Comparison of ENCODE assay signal across 15 mouse cellular contexts in the genomic region with DNA sequence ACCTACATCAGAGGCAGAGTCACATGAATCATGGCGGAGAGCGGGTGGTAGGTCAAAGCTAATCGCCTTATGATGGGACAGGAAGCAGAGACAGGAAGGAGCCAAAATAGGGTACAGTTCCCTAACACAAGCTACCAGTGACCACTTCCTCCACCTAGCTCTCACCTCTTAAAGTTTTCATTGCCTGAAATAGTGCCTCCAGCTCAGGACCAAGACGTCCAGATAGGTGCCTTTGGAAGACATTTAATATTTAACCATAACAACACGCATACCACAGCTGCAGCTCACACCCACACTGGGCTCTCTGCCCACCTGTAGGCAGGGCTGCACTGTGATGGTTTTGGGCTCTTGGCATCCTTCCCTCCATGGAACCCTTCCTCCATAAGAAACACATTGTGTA. TPM values are rescaled to one million over a fixed set of nuclear protein-coding genes. Genes with fewer than 3 reads are reported as not detected.
DNase-seq lines count a peak whose midpoint lies in the region; ATAC-seq lines count a peak whose summit lies in the region.
"Had no signal": no experiment of that assay in that cellular context is flagged by ENCODE, and none has a peak within 500 bp of the region (broad histone marks: within the 10 kb centered on the region; RNA-seq: fewer than 3 reads in every experiment).

No protein-coding gene starts in this region.

- no peak overlapping the region for H3K4me2 ChIP-seq in lung, embryonic 16.5 days (ENCODE audit: low read depth, low read length)
- H3K4me2 ChIP-seq in midbrain, embryonic 13.5 days (replicated peaks): no peak overlapping the region
- H3K4me2 ChIP-seq: liver, embryonic 12.5 days; midbrain, embryonic 11.5 days had no signal

- no peaks in the 10 kb centered on the region; the same call in 1 of the 2 replicates for H3K4me1 ChIP-seq in lung, embryonic 16.5 days (replicated peaks; ENCODE audit: control insufficient read depth, insufficient read depth, low read length)
- H3K4me1 ChIP-seq in midbrain, embryonic 13.5 days (replicated peaks): no peaks in the 10 kb centered on the region
- H3K4me1 ChIP-seq: forebrain, embryonic 10.5 days had no signal

- no peak overlapping the region for H3K27ac ChIP-seq in lung, embryonic 16.5 days (ENCODE audit: low read length)
- no peak overlapping the region for H3K27ac ChIP-seq in midbrain, embryonic 13.5 days
- H3K27ac ChIP-seq: forebrain, embryonic 10.5 days; left cerebral cortex, adult 2 months; liver, embryonic 12.5 days had no signal

- peak; percentile 41; the same call in 1 of the 2 replicates for ATAC-seq in lung, embryonic 16.5 days (ENCODE audit: low read depth)
- ATAC-seq in midbrain, embryonic 13.5 days: no peak
- ATAC-seq: intestine, embryonic 16.5 days; liver, embryonic 12.5 days had no signal

- no peaks in the 10 kb centered on the region for H3K9me3 ChIP-seq in lung, embryonic 16.5 days (ENCODE audit: control insufficient read depth, low read length)
- H3K9me3 ChIP-seq in midbrain, embryonic 13.5 days: no peaks in the 10 kb centered on the region
- H3K9me3 ChIP-seq: forebrain, embryonic 10.5 days; liver, embryonic 12.5 days had no signal

- no peaks in the 10 kb centered on the region for H3K36me3 ChIP-seq in lung, embryonic 16.5 days (ENCODE audit: control insufficient read depth, insufficient read depth, low read length)
- H3K36me3 ChIP-seq in midbrain, embryonic 13.5 days: no peaks in the 10 kb centered on the region
- H3K36me3 ChIP-seq: forebrain, embryonic 10.5 days; liver, embryonic 12.5 days had no signal

- H3K27me3 ChIP-seq in lung, embryonic 16.5 days (ENCODE audit: control insufficient read depth, insufficient read depth, low read depth, low read length): no peaks in the 10 kb centered on the region
- no peaks in the 10 kb centered on the region for H3K27me3 ChIP-seq in midbrain, embryonic 13.5 days
- H3K27me3 ChIP-seq: liver, embryonic 12.5 days had no signal

- H3K9ac ChIP-seq in lung, embryonic 16.5 days (ENCODE audit: low read length): no peak overlapping the region
- no peak overlapping the region for H3K9ac ChIP-seq in midbrain, embryonic 13.5 days (replicated peaks)
- H3K9ac ChIP-seq: liver, embryonic 12.5 days had no signal

- no peak for DNase-seq in lung, postnatal 14 days
- peak; percentile 65 for DNase-seq in NIH3T3 (ENCODE audit: low read depth)
- DNase-seq in kidney, adult 8-10 months: peak; percentile 71 to 78
- DNase-seq in natural killer cell, adult 2 months (ENCODE audit: low spot score in 2 of 2): peak; percentile 41 to 58
- DNase-seq in layer of hippocampus, postnatal 25 days (ENCODE audit: extremely low spot score in 1 of 2, low spot score in 1 of 2): no peak
- no peak for DNase-seq in thymus, postnatal 0 days (ENCODE audit: low spot score)
- DNase-seq: cerebellum, adult 2 months; heart, postnatal 10 days had no signal

- H3K4me3 ChIP-seq in lung, embryonic 16.5 days (ENCODE audit: low read length): no peak overlapping the region
- H3K4me3 ChIP-seq in midbrain, embryonic 13.5 days (replicated peaks): no peak overlapping the region
- H3K4me3 ChIP-seq: forebrain, embryonic 10.5 days; left cerebral cortex, adult 2 months; liver, embryonic 12.5 days had no signal

- 58% methylated on average over 5 of the region's 5 CpGs for WGBS in lung, embryonic 16.5 days
- 89% methylated on average over 5 of the region's 5 CpGs for WGBS in midbrain, embryonic 13.5 days

RNA-seq across cellular contexts. Expression of a gene that starts 27.8 kb away (rescaled TPM):
- 29.0 and 38.3 TPM in 2 replicates for polyA plus RNA-seq in lung, embryonic 16.5 days (2015; fragmentation: Nextera tagmentation; extraction: Ambion mirVana)
- 10 to 100 TPM; 80.3 to 81.6 TPM for total RNA-seq in layer of hippocampus, postnatal 25 days (2021)
- polyA plus RNA-seq in midbrain, embryonic 13.5 days (2015; fragmentation: Nextera tagmentation; extraction: Ambion mirVana): 57.9 and 59.0 TPM in 2 replicates
- polyA plus RNA-seq in thymus, postnatal 0 days (2015; fragmentation: Nextera tagmentation; extraction: Ambion mirVana): 93.2 and 100 TPM in 2 replicates

Comparison
In these comparisons a context has a peak if more than half of its experiments do, and no peak if none do; other contexts are left out.
1. DNase-seq: peak in NIH3T3 (single experiment), kidney, adult 8-10 months (2 of 2) and natural killer cell, adult 2 months (2 of 2); none in lung, postnatal 14 days (single experiment), layer of hippocampus, postnatal 25 days (0 of 2) and thymus, postnatal 0 days (single experiment).